Mouse (Mus musculus) testis, adult 2 months (tissue): ENCODE measurements at regions not wholly inside any gene's neighbourhood (a gene's known extent, or its start where the extent isn't known, plus 50 kb on each side); places are given as distances from the start of the nearest gene placed in this dataset.

ENCODE experiments used
- CTCF ChIP-seq: fragments of 200-500 bp; IDR thresholded peaks from 2 replicates; pipeline ENCODE4 v1.5.1; 2012; ENCODE audit warnings: low read depth, mild to moderate bottlenecking, inconsistent platforms, low read length, moderate library complexity; ENCODE audit not compliant: control insufficient read depth, insufficient read depth, insufficient replicate concordance
- POLR2A ChIP-seq: fragments of 200-500 bp; IDR thresholded peaks from 2 replicates; pipeline ENCODE4 v1.6.1; 2012; ENCODE audit warnings: low read depth, mild to moderate bottlenecking, inconsistent platforms, low read length, moderate library complexity; ENCODE audit not compliant: control insufficient read depth

DNA sequence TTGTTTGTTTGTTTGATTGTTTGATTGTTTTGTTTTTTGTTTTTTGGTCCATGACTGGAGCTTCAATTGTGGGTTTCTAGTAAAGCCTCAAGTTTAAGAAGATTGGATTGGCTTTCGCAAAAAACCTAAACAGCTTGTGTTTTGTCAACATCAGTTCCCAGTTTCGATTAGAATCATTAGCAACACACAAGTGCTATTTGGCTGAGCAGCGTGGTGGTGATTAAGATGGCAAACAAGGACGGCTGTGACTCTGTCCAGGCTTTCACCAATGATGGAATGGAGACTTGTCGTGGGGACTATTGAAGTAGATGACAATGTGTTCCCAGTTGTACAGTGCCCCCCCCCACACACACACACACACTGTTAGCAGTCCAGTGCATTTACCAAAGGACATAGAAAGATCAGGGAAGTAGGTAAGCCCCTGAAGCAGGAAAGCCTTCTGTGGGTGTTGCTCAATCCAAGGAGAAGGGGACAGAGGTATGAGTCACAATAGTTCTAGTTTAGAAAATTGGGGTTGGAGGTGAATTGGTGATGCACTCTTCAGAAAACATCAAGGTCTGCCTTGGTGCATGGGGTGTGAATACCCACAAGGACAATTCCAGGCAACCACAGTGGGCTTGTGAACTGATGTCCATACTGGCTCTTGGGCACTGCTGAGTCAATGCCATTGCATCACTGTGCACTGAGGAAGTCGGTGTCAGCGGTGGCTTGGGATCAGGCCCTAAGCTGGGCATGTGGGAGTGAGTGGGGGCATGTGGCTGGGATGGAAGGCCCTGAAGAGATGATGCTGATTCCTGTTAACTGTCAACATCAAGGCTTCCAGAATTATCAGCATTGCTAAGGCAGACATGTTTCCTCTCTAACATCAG is 174.5 kb upstream of the Cox10 start:
- TF ChIP-seq POLR2A (no peak), CTCF (no peak)
